Mouse (Mus musculus) liver, adult 2 months (tissue): ENCODE measurements around the gene Hirip3. TPM values are rescaled to one million over a fixed set of nuclear protein-coding genes. Genes with fewer than 3 reads are reported as not detected.

Experiments used
- DNase-seq: peaks from one replicate; pipeline ENCODE4 v3.0.0-alpha.2; 2011; ENCODE audit warnings: low read depth, low spot score; ENCODE audit errors: extremely low read depth
- H3K27ac ChIP-seq: fragments of 200-500 bp; replicated peaks from 2 replicates; pipeline ENCODE4 v1.5.1; 2012; ENCODE audit warnings: low read depth, mild to moderate bottlenecking, control low read depth, inconsistent platforms, low read length; ENCODE audit not compliant: insufficient read depth
- H3K27me3 ChIP-seq: fragments of 200-500 bp; 2 replicates; pipeline ENCODE4 v1.6.1; 2012; ENCODE audit warnings: mild to moderate bottlenecking, moderate library complexity, low read length, inconsistent platforms; ENCODE audit not compliant: control insufficient read depth, insufficient read depth
- H3K36me3 ChIP-seq: fragments of 200-500 bp; 2 replicates; pipeline ENCODE4 v1.6.1; 2012; ENCODE audit warnings: low read length, inconsistent platforms; ENCODE audit not compliant: control insufficient read depth, insufficient read depth
- H3K4me1 ChIP-seq: fragments of 200-500 bp; 2 replicates; pipeline ENCODE4 v1.6.1; 2011; ENCODE audit warnings: low read length; ENCODE audit not compliant: control insufficient read depth, insufficient read depth
- H3K4me3 ChIP-seq: fragments of 200-500 bp; 2 replicates; pipeline ENCODE4 v1.5.1; 2011; ENCODE audit warnings: low read depth, mild to moderate bottlenecking, control low read depth, low read length, moderate library complexity; ENCODE audit not compliant: insufficient read depth
- H3K79me2 ChIP-seq: fragments of 200-500 bp; 2 replicates; pipeline ENCODE4 v1.6.1; 2012; ENCODE audit warnings: inconsistent platforms, mild to moderate bottlenecking, low read length, moderate library complexity; ENCODE audit not compliant: control insufficient read depth, insufficient read depth
- H3K9ac ChIP-seq: fragments of 200-500 bp; 2 replicates; pipeline ENCODE4 v1.6.1; 2012; ENCODE audit warnings: low read depth, mild to moderate bottlenecking, control low read depth, inconsistent platforms, low read length
- CTCF ChIP-seq: fragments of 200-500 bp; IDR thresholded peaks from 2 replicates; pipeline ENCODE4 v1.5.1; 2011; ENCODE audit warnings: low read depth, low read length, control low read depth
- POLR2A ChIP-seq: fragments of 200-500 bp; IDR thresholded peaks from 2 replicates; pipeline ENCODE4 v1.6.1; 2011; ENCODE audit warnings: low read length, control low read depth; ENCODE audit not compliant: insufficient read depth; ENCODE audit errors: extremely low read depth
- WGBS: fragments of 180-500 bp; shearing (Covaris S2); methylation state at CpG from one replicate; pipeline ENCODE4 v1.1.7; 2018; 5-methylcytosine and 5-hydroxymethylcytosine counted together
- polyA plus RNA-seq: library from polyadenylated mRNA; depleted of rRNA; stranded (reverse); fragments of >200 nt; gene quantifications from 2 replicates; pipeline ENCODE4 v1.2.3, GENCODE M21; 2012
- total RNA-seq: library from RNA; depleted of rRNA; stranded (reverse); fragments of >200 nt; gene quantifications from 2 replicates; pipeline ENCODE4 v1.2.3, GENCODE M21; 2014

Gene Hirip3
- total and polyA plus RNA-seq, 2 experiments, result 1.0 to 2.4 TPM

DNA sequence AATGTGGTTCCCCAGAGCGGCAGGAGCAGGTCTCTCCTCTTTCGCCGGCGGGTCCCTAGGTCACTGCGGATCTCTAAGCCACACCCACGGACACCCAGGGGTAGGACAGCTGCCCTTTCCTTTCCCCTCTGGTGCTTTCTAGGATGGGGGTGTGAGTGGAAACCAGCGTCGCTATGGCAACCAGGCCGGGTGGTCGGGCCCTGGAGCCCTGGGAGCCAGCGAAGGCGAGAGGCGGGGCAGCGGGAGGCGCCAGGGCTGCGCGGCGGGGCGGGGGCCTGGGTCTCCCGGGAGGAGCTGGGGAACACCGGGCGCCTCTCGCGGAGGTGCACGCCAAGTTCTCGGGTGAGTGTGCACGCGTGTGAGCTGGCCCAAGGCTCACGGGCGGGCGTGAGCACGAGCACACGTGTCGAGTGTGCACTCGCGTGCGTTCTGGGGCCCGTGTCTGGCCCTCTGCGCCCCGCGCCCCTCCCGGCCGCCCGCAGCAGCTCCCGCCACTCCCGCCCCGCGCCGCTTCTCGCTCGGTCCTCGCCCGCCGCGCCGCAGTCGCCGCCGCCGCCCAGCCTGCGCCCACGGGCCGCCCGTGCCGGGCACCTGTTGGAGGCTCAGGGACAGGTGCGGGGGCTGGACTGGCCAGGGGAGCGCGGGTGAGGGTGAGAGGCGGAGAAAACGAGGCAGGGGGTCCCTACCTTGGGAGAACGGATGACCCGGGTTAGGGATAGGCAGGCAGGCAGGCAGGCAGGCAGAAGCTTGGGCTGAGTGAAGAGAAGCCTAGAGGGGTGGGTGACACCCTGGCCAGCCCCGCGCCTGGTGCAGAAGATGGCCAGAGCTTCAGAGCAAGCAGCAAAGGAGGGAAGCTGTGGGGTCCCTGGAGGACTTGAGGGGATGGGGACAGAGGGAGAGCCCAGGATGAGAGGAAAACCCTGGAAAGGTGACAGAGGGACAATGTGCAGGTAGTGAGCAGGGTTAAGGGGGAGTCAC, 14.1 kb upstream of the Hirip3 start:
- Histone ChIP-seq H3K36me3 (no peaks in the 10 kb centered on the region), H3K27me3 (peaks cover 18% of the 10 kb centered on the region), H3K27ac (no peak overlapping the region), H3K4me1 (no peaks in the 10 kb centered on the region), H3K79me2 (no peaks in the 10 kb centered on the region), H3K4me3 (peak overlapping the region; percentile 16; the same call in 1 of the 2 replicates), H3K9ac (0 out of 2 replicates have a peak overlapping the region, but pooled peaks have one; percentile 13)
- no peak for DNase-seq
- 4% methylated on average over 65 of the region's 74 CpGs for WGBS
- TF ChIP-seq CTCF, result no peak

DNA sequence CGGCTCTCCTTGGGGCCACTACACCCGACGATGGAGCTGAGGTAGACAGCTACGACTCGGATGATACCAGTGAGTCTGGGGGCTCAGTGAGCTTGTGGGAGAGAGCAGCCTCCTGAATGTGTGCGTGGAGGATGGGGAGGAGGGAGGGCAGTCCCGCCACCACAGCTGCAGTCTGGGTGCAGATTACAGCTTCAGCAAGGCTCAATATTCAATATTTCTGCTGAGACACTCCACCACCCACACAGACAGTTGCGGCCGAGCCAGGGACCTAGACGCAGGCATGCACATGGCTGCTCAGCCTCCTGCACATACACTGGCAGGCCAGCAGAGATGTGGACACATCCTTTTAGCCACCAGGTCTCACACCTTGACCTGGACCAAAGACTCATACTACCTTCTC, 13.0 kb upstream of the Hirip3 start:
- H3K27ac ChIP-seq, result no peak overlapping the region
- TF ChIP-seq CTCF (no peak), POLR2A (no peak)
- no peak for DNase-seq
- 23% methylated on average over 10 of the region's 10 CpGs for WGBS
- H3K27me3 ChIP-seq, result peaks cover 18% of the 10 kb centered on the region
- no peaks in the 10 kb centered on the region for H3K36me3 ChIP-seq
- H3K4me3 ChIP-seq, result no peak overlapping the region
- H3K9ac ChIP-seq, result no peak overlapping the region
- no peaks in the 10 kb centered on the region for H3K4me1 ChIP-seq
- H3K79me2 ChIP-seq, result no peaks in the 10 kb centered on the region

DNA sequence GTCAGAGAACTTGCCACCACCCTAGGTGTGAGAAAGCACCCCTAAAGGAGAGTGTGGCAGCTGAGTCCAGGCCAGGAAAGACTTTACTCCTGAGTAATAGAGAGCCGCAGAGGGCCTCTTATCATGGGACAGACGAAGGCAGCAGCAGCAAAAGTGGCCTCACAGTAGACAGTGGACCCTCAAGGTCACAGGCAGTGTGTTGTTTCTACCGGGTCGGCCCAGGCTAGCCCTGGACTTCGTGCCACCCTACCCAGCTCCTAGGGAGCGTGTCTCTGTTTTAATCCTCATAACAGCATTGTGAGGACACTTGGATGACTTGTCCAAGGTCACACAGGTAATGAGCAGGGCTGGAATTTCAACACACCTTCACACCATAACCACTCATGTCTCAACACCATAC, 11.6 kb upstream of the Hirip3 start:
- 49% methylated on average over 6 of the region's 6 CpGs for WGBS
- Histone ChIP-seq H3K9ac (no peak overlapping the region), H3K27ac (no peak overlapping the region), H3K4me1 (no peaks in the 10 kb centered on the region), H3K27me3 (peaks cover 18% of the 10 kb centered on the region), H3K4me3 (no peak overlapping the region), H3K79me2 (no peaks in the 10 kb centered on the region), H3K36me3 (no peaks in the 10 kb centered on the region)
- TF ChIP-seq CTCF, result no peak
- no peak for TF ChIP-seq POLR2A
- DNase-seq, result no peak

DNA sequence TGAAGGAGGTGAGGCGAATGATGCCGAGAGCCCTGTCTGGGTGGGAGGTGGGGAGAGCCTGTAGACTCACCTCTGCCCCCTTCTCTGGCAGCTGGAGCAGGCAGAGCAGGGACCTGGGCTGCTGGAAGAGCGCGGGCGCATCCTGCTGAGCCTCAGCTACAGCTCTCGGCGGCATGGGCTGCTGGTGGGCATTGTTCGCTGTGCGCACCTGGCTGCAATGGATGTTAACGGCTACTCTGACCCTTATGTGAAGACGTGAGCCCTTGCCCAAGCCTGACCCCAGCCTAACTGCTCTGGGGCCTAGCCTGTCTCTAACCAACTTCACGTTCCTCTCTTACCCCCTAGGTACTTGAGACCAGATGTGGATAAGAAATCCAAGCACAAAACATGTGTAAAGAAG, 10.6 kb upstream of the Hirip3 start:
- 73% methylated on average over 12 of the region's 12 CpGs for WGBS
- no peak overlapping the region for H3K9ac ChIP-seq
- no peaks in the 10 kb centered on the region for H3K4me1 ChIP-seq
- H3K27ac ChIP-seq, result no peak overlapping the region
- H3K79me2 ChIP-seq, result no peaks in the 10 kb centered on the region
- no peak for DNase-seq
- H3K36me3 ChIP-seq, result no peaks in the 10 kb centered on the region
- peaks cover 18% of the 10 kb centered on the region for H3K27me3 ChIP-seq
- no peak for TF ChIP-seq CTCF
- no peak for TF ChIP-seq POLR2A
- H3K4me3 ChIP-seq, result no peak overlapping the region

DNA sequence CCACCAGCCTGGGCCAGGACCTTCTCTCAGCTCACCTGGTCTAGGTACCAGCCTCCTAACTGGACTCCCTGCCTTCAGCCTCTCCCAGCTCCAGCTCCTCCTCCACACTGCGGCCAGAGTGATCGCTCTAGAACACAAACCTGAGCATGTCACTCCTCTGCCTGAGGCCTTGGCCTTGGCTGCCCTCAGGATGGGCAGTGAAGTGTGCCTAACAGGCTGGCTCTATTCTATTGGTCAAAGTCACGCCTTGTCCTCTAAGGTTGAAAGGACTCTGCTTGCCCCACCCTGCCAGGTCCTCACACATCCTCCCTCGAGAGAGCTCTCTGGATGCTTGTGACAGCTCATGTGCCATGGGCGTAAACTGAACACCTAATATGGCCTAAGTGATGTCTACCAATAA, 8.3 kb upstream of the Hirip3 start:
- H3K9ac ChIP-seq, result no peak overlapping the region
- 89% methylated on average over 5 of the region's 5 CpGs for WGBS
- no peaks in the 10 kb centered on the region for H3K4me1 ChIP-seq
- no peaks in the 10 kb centered on the region for H3K36me3 ChIP-seq
- no peak for TF ChIP-seq CTCF
- TF ChIP-seq POLR2A, result no peak
- no peak overlapping the region for H3K4me3 ChIP-seq
- H3K27ac ChIP-seq, result no peak overlapping the region
- H3K27me3 ChIP-seq, result peaks cover 5% of the 10 kb centered on the region
- DNase-seq, result no peak
- no peaks in the 10 kb centered on the region for H3K79me2 ChIP-seq

DNA sequence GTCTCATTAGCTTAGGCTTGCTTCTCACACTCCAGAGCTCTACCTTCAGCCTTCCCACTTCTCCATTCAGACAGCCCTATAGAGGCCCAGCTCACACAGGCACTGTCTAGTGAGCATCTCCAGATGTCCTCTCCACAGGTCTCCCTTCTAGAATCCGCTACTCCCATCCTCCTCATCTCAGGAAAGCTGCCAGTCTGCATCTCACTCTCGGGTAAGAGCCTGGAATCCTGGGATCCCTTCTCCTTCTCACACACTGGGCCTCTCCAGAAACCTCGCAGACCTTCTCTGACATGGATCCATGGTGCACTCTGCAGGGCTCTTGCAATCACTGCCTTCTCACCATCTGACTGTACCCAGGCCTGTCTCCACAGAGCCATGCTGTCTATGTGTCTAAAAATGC, 6.1 kb upstream of the Hirip3 start:
- H3K4me3 ChIP-seq, result no peak overlapping the region
- H3K79me2 ChIP-seq, result no peaks in the 10 kb centered on the region
- 88% methylated on average over 3 of the region's 3 CpGs for WGBS
- no peak overlapping the region for H3K9ac ChIP-seq
- no peak for TF ChIP-seq POLR2A
- TF ChIP-seq CTCF, result no peak
- H3K27me3 ChIP-seq, result no peaks in the 10 kb centered on the region
- no peaks in the 10 kb centered on the region for H3K4me1 ChIP-seq
- no peaks in the 10 kb centered on the region for H3K36me3 ChIP-seq
- no peak for DNase-seq
- H3K27ac ChIP-seq, result no peak overlapping the region
